Mouse (Mus musculus) limb, embryonic 11.5 days (tissue): ENCODE data around the gene Arhgap15. TPM values are rescaled to one million over a fixed set of nuclear protein-coding genes. Genes with fewer than 3 reads are reported as not detected.

Experiments used
- ATAC-seq: fragments of 200-750 bp; cut with Nextera tagmentation; 2 replicates; pipeline ENCODE4 v1.8.0; 2017; ENCODE audit warnings: low read depth; ENCODE audit not compliant: insufficient number of reproducible peaks, low FRiP score, low TSS enrichment
- DNase-seq: peaks from one replicate; pipeline ENCODE4 v3.0.0-alpha.2; 2015; ENCODE audit warnings: low spot score
- H3K27ac ChIP-seq: fragments of 300-500 bp; sonication (generic); replicated peaks from 2 replicates; pipeline ENCODE4 v1.5.1; 2014; ENCODE audit warnings: low read depth, mild to moderate bottlenecking, low read length
- H3K27me3 ChIP-seq: fragments of 300-500 bp; sonication (generic); 2 replicates; pipeline ENCODE4 v1.6.1; 2014; ENCODE audit warnings: mild to moderate bottlenecking, low read length, mixed read lengths; ENCODE audit not compliant: control insufficient read depth, insufficient read depth
- H3K36me3 ChIP-seq: fragments of 300-500 bp; sonication (generic); 2 replicates; pipeline ENCODE4 v1.6.1; 2014; ENCODE audit warnings: mild to moderate bottlenecking, low read length, moderate library complexity, mixed read lengths; ENCODE audit not compliant: control insufficient read depth, insufficient read depth
- H3K4me1 ChIP-seq: fragments of 300-500 bp; sonication (generic); 2 replicates; pipeline ENCODE4 v1.6.1; 2014; ENCODE audit warnings: low read length, mixed read lengths; ENCODE audit not compliant: control insufficient read depth, insufficient read depth
- H3K4me2 ChIP-seq: fragments of 300-500 bp; sonication (generic); 2 replicates; pipeline ENCODE4 v1.6.1; 2014; ENCODE audit warnings: low read depth, mild to moderate bottlenecking, moderate library complexity; ENCODE audit not compliant: severe bottlenecking
- H3K4me3 ChIP-seq: fragments of 300-500 bp; sonication (generic); 2 replicates; pipeline ENCODE4 v1.5.1; 2014; ENCODE audit warnings: low read depth, low read length
- H3K9ac ChIP-seq: fragments of 300-500 bp; sonication (generic); 2 replicates; pipeline ENCODE4 v1.6.1; 2014; ENCODE audit warnings: mild to moderate bottlenecking, low read length
- H3K9me3 ChIP-seq: fragments of 300-500 bp; sonication (generic); 2 replicates; pipeline ENCODE4 v1.6.1; 2016; ENCODE audit warnings: low read length; ENCODE audit not compliant: control insufficient read depth
- WGBS: fragments of 180-500 bp; shearing (Covaris S2); extraction: QIAGEN DNeasy Blood & Tissue Kit; methylation state at CpG from one replicate; pipeline ENCODE4 v1.1.7; 2014; 5-methylcytosine and 5-hydroxymethylcytosine counted together
- polyA plus RNA-seq: library from polyadenylated mRNA; unstranded; fragments of >200 nt; fragmentation: Nextera tagmentation; extraction: Ambion mirVana; gene quantifications from 2 replicates; pipeline ENCODE4 v1.2.1, GENCODE M21; 2014

Arhgap15 gene
- polyA plus RNA-seq, 1 experiment from 2014 or later: 0.32 TPM

DNA sequence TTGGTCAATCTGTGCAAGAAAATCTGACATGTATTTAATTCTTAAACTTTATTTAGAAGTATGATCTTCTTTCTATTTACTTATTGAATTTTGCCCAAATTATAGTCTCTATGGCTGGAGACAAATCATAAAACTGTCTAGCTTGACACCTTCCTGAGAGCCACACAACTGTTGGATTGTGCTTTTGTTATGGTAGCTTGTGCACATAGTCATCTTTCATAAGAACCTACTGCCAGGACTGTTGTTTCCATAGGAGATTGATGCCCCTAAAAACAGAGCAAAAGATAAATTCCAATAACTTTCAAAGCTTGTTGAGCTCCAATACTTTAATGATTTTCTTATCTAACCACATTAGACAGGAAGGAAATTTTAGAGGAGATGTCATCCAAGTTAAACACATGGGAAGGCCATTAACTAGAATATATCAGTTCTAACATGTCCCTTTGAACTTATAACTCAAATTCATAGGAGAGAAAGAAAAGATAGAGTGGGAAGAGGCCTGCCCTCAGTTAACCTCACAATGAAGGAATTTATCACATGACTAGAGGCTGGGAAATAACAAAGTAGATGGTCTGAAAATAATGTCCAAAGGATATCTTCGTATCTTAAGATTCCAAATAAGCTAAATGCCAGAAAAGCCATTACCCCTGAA, 377.5 kb downstream of the Arhgap15 start:
- H3K27me3 ChIP-seq: no peaks in the 10 kb centered on the region
- H3K4me1 ChIP-seq: no peaks in the 10 kb centered on the region
- no peaks in the 10 kb centered on the region for H3K9me3 ChIP-seq
- ATAC-seq (no peak), DNase-seq (no peak)
- H3K4me3 ChIP-seq: no peak overlapping the region
- WGBS: 76% methylated on average over 1 of the region's 1 CpGs
- H3K9ac ChIP-seq: no peak overlapping the region
- H3K27ac ChIP-seq: no peak overlapping the region
- H3K4me2 ChIP-seq: no peak overlapping the region
- H3K36me3 ChIP-seq: no peaks in the 10 kb centered on the region

GRCm38 (mm10) chr2:44129533-44129932, 380.9 kb downstream of the Arhgap15 start:
- Histone ChIP-seq H3K4me3 (no peak overlapping the region), H3K27me3 (no peaks in the 10 kb centered on the region), H3K4me1 (no peaks in the 10 kb centered on the region), H3K36me3 (no peaks in the 10 kb centered on the region), H3K9me3 (no peaks in the 10 kb centered on the region), H3K27ac (no peak overlapping the region), H3K4me2 (no peak overlapping the region), H3K9ac (no peak overlapping the region)
- ATAC-seq: no peak
- DNase-seq: no peak
- WGBS: 81% methylated on average over 3 of the region's 3 CpGs

DNA sequence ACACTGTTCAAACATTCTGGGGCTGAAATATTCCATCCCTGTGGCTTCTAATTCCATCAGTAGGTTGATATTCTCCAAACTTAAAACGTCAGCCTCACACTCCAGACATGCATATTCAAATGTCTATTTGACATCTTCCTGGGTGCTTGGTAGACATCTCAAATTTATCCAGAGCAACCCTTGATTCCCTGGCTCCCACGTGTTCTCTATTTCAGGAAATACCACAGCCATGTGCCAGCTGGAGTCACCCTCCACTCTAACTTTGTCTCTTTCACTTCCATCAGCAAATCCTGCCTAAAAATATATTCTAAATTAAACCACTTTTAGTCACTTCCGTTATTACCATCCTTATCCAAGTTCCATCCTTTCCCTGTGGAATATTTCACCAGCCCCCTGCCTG, 382.6 kb downstream of the Arhgap15 start:
- H3K4me3 ChIP-seq: no peak overlapping the region
- no peak for ATAC-seq
- no peak overlapping the region for H3K4me2 ChIP-seq
- no peaks in the 10 kb centered on the region for H3K9me3 ChIP-seq
- H3K9ac ChIP-seq: no peak overlapping the region
- H3K36me3 ChIP-seq: no peaks in the 10 kb centered on the region
- H3K27me3 ChIP-seq: no peaks in the 10 kb centered on the region
- no peak overlapping the region for H3K27ac ChIP-seq
- H3K4me1 ChIP-seq: no peaks in the 10 kb centered on the region
- 81% methylated on average over 3 of the region's 3 CpGs for WGBS
- no peak for DNase-seq

- Histone ChIP-seq H3K27me3 (no peaks in the 10 kb centered on the region), H3K9me3 (no peaks in the 10 kb centered on the region), H3K27ac (no peak overlapping the region), H3K36me3 (no peaks in the 10 kb centered on the region), H3K4me3 (no peak overlapping the region), H3K4me2 (no peak overlapping the region), H3K4me1 (no peaks in the 10 kb centered on the region), H3K9ac (no peak overlapping the region)
- ATAC-seq: no peak
- no peak for DNase-seq
- WGBS: 75% methylated on average over 3 of the region's 3 CpGs
These were observed 386.2 kb downstream of the Arhgap15 start for GRCm38 (mm10) chr2:44134796-44135195.

DNA sequence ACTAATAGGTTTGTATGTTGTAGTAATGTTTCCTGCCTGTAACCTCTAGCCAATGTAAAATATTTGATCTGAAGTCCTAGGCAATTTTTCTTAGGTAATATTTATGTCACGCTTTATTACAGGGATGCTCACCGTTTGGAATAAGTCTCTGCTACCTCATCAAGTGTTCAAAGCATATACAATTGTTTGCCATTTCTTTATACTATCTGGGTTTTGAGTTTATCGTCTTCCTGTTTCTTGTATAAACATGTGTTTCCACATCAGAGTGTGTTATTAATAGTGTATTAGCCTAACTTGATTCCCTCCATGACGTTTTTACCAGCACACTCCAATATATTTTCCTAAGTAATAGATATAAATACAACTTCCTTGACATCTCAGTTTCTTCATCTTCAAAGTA, 391.8 kb downstream of the Arhgap15 start:
- Histone ChIP-seq H3K27me3 (no peaks in the 10 kb centered on the region), H3K4me2 (no peak overlapping the region), H3K4me3 (no peak overlapping the region), H3K4me1 (no peaks in the 10 kb centered on the region), H3K27ac (no peak overlapping the region), H3K36me3 (no peaks in the 10 kb centered on the region), H3K9me3 (no peaks in the 10 kb centered on the region), H3K9ac (no peak overlapping the region)
- 92% methylated on average over 4 of the region's 4 CpGs for WGBS
- DNase-seq (no peak), ATAC-seq (no peak)

DNA sequence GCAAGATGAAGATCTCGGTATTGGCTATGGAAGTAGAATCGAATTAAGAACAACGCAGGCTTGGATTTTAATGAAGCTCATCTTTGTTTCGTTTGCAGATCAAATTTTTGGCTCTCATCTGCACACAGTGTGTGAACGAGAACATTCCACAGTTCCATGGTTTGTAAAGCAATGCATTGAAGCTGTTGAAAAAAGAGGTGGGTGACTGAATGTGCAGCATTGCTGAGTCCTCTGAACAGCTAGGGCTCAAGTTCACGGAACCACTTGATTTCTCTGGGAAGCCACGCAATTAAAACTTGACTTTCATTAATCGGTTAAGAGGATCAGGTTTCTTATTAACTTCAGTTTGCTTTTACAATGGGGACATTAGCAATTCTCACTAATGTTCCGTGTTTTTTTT, 393.5 kb downstream of the Arhgap15 start:
- Histone ChIP-seq H3K27me3 (no peaks in the 10 kb centered on the region), H3K27ac (no peak overlapping the region), H3K4me2 (no peak overlapping the region), H3K4me1 (no peaks in the 10 kb centered on the region), H3K9me3 (no peaks in the 10 kb centered on the region), H3K36me3 (no peaks in the 10 kb centered on the region), H3K4me3 (no peak overlapping the region), H3K9ac (no peak overlapping the region)
- ATAC-seq (no peak), DNase-seq (no peak)
- 88% methylated on average over 9 of the region's 9 CpGs for WGBS

GRCm38 (mm10) chr2:44142611-44143010, 394.0 kb downstream of the Arhgap15 start:
- Histone ChIP-seq H3K36me3 (no peaks in the 10 kb centered on the region), H3K4me3 (no peak overlapping the region), H3K4me1 (no peaks in the 10 kb centered on the region), H3K9ac (no peak overlapping the region), H3K27ac (no peak overlapping the region), H3K4me2 (no peak overlapping the region), H3K9me3 (no peaks in the 10 kb centered on the region), H3K27me3 (no peaks in the 10 kb centered on the region)
- DNase-seq (no peak), ATAC-seq (no peak)
- WGBS: 96% methylated on average over 5 of the region's 5 CpGs

- ATAC-seq (no peak), DNase-seq (no peak)
- no peak overlapping the region for H3K27ac ChIP-seq
- no peak overlapping the region for H3K4me2 ChIP-seq
- no peak overlapping the region for H3K4me3 ChIP-seq
- H3K36me3 ChIP-seq: no peaks in the 10 kb centered on the region
- WGBS: 87% methylated on average over 7 of the region's 7 CpGs
- H3K9me3 ChIP-seq: no peaks in the 10 kb centered on the region
- H3K27me3 ChIP-seq: no peaks in the 10 kb centered on the region
- H3K4me1 ChIP-seq: no peaks in the 10 kb centered on the region
- no peak overlapping the region for H3K9ac ChIP-seq
These were observed 397.7 kb downstream of the Arhgap15 start for GRCm38 (mm10) chr2:44146124-44146981.
